Mouse (Mus musculus): ENCODE data around the gene Bbc3.
A peak's percentile ranks its signal among the peaks of the same experiment; 100 is the strongest.

- TF ChIP-seq CTCF (IDR thresholded peaks at IDR 0.05; ENCODE audit: control insufficient read depth, insufficient read depth, insufficient read length), result peak; percentile 76
- no peak for TF ChIP-seq MYOD1 (IDR thresholded peaks at IDR 0.05; ENCODE audit: control insufficient read depth, insufficient read length, low read depth)
- no peak for TF ChIP-seq FOSL1 (IDR thresholded peaks at IDR 0.05; ENCODE audit: insufficient read depth, low read length, poor library complexity, severe bottlenecking)
- TF ChIP-seq MYOG (IDR thresholded peaks at IDR 0.05; ENCODE audit: control insufficient read depth, extremely low read depth, insufficient read length), result no peak
- no peak for TF ChIP-seq MAX (IDR thresholded peaks at IDR 0.05)
- TF ChIP-seq USF1 (IDR thresholded peaks at IDR 0.05; ENCODE audit: low read depth), result no peak
- TF ChIP-seq CEBPB (IDR thresholded peaks at IDR 0.05; ENCODE audit: low read depth), result no peak
These were observed 5.5 kb downstream of the Bbc3 start for GRCm38 (mm10) chr7:16313481-16314220.
